Comparison of ENCODE assay signal across 32 mouse cellular contexts in the genomic region with DNA sequence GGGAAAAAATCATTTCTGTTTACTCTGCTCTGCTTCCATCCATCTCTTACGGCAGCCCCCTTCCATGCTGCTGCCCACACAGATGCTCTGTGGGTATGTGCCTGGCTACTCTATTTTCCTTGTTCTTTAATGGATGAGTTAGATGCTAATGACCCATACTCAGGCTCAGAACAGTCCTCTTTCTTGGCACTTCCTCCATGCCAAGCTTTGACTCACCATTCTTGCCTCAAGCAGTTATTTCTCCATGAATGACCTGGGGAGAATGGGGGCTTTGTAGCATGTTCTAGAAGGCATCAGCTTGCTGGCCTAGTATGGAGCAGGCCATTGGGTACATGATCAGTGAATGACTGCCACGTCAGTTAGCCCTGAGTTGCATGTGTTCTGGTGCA.
A peak's percentile ranks its signal among the peaks of the same experiment; 100 is the strongest.
DNase-seq lines count a peak whose midpoint lies in the region; ATAC-seq and TF ChIP-seq lines count a peak whose summit lies in the region.
"Had no signal": no experiment of that assay in that cellular context is flagged by ENCODE, and none has a peak within 500 bp of the region (broad histone marks: within the 10 kb centered on the region; RNA-seq: fewer than 3 reads in every experiment).

No protein-coding gene starts in this region.

- no peaks in the 10 kb centered on the region for H3K36me3 ChIP-seq in forebrain, embryonic 15.5 days
- no peaks in the 10 kb centered on the region for H3K36me3 ChIP-seq in forebrain, embryonic 11.5 days (ENCODE audit: control insufficient read depth, insufficient read depth, low read length)
- H3K36me3 ChIP-seq in hindbrain, postnatal 0 days (ENCODE audit: insufficient read depth, low read length), result no peaks in the 10 kb centered on the region
- no peaks in the 10 kb centered on the region for H3K36me3 ChIP-seq in hindbrain, embryonic 13.5 days
- H3K36me3 ChIP-seq: embryonic facial prominence, embryonic 13.5 days; heart, embryonic 13.5 days; limb, embryonic 10.5 days; limb, embryonic 15.5 days; liver, embryonic 13.5 days; midbrain, embryonic 15.5 days had no signal

- H3K9ac ChIP-seq in forebrain, embryonic 15.5 days (replicated peaks), result no peak overlapping the region
- H3K9ac ChIP-seq in forebrain, embryonic 11.5 days (ENCODE audit: low read length), result no peak overlapping the region
- H3K9ac ChIP-seq in hindbrain, postnatal 0 days (replicated peaks; ENCODE audit: low read length), result no peak overlapping the region
- no peak overlapping the region for H3K9ac ChIP-seq in hindbrain, embryonic 13.5 days
- H3K9ac ChIP-seq: embryonic facial prominence, embryonic 13.5 days; heart, embryonic 13.5 days; limb, embryonic 15.5 days; liver, embryonic 13.5 days; midbrain, embryonic 15.5 days had no signal

- H3K27ac ChIP-seq in forebrain, embryonic 15.5 days (replicated peaks), result no peak overlapping the region
- H3K27ac ChIP-seq in forebrain, embryonic 11.5 days (ENCODE audit: low read depth, low read length), result no peak overlapping the region
- H3K27ac ChIP-seq in hindbrain, postnatal 0 days, result no peak overlapping the region
- no peak overlapping the region for H3K27ac ChIP-seq in hindbrain, embryonic 13.5 days
- H3K27ac ChIP-seq: embryonic facial prominence, embryonic 13.5 days; heart, adult 2 months; heart, embryonic 13.5 days; limb, embryonic 10.5 days; limb, embryonic 15.5 days; liver, embryonic 13.5 days; midbrain, embryonic 15.5 days; stomach, postnatal 0 days had no signal

- H3K4me1 ChIP-seq in forebrain, embryonic 15.5 days, result peaks cover 10% of the 10 kb centered on the region
- H3K4me1 ChIP-seq in forebrain, embryonic 11.5 days (replicated peaks; ENCODE audit: control insufficient read depth, insufficient read depth, low read length), result no peaks in the 10 kb centered on the region; the same call in 1 of the 2 replicates
- peaks cover 7% of the 10 kb centered on the region; the same call in 1 of the 2 replicates for H3K4me1 ChIP-seq in hindbrain, postnatal 0 days (ENCODE audit: insufficient read depth, low read length)
- H3K4me1 ChIP-seq in hindbrain, embryonic 13.5 days (replicated peaks), result peaks cover 10% of the 10 kb centered on the region
- H3K4me1 ChIP-seq: liver, embryonic 13.5 days; megakaryocyte, embryonic 14.5 days had no signal

- WGBS in forebrain, embryonic 15.5 days, result 51% methylated on average over 2 of the region's 2 CpGs
- WGBS in forebrain, embryonic 11.5 days, result 80% methylated on average over 2 of the region's 2 CpGs
- WGBS in hindbrain, postnatal 0 days, result 64% methylated on average over 2 of the region's 2 CpGs
- 83% methylated on average over 2 of the region's 2 CpGs for WGBS in hindbrain, embryonic 13.5 days

- H3K4me2 ChIP-seq in forebrain, embryonic 15.5 days (replicated peaks), result no peak overlapping the region
- no peak overlapping the region for H3K4me2 ChIP-seq in forebrain, embryonic 11.5 days (ENCODE audit: low read depth, low read length, severe bottlenecking)
- H3K4me2 ChIP-seq in hindbrain, postnatal 0 days (ENCODE audit: low read depth, low read length), result no peak overlapping the region
- H3K4me2 ChIP-seq in hindbrain, embryonic 13.5 days, result no peak overlapping the region
- H3K4me2 ChIP-seq: embryonic facial prominence, embryonic 13.5 days; heart, embryonic 13.5 days; limb, embryonic 15.5 days; liver, embryonic 13.5 days; midbrain, embryonic 15.5 days had no signal

- no peak for TF ChIP-seq CTCF in hindbrain, postnatal 0 days (IDR thresholded peaks at IDR 0.05; ENCODE audit: low read depth)

- no peaks in the 10 kb centered on the region for H3K9me3 ChIP-seq in forebrain, embryonic 15.5 days
- H3K9me3 ChIP-seq in forebrain, embryonic 11.5 days (ENCODE audit: control insufficient read depth, low read length), result no peaks in the 10 kb centered on the region
- H3K9me3 ChIP-seq in hindbrain, postnatal 0 days (ENCODE audit: low read length), result no peaks in the 10 kb centered on the region
- H3K9me3 ChIP-seq in hindbrain, embryonic 13.5 days, result no peaks in the 10 kb centered on the region
- H3K9me3 ChIP-seq: embryonic facial prominence, embryonic 13.5 days; heart, embryonic 13.5 days; limb, embryonic 10.5 days; limb, embryonic 15.5 days; liver, embryonic 13.5 days; megakaryocyte, embryonic 14.5 days; midbrain, embryonic 15.5 days had no signal

- no peak for DNase-seq in forebrain, embryonic 11.5 days (ENCODE audit: low spot score)
- no peak for DNase-seq in hindbrain, postnatal 0 days (ENCODE audit: low spot score)
- peak; percentile 62 for DNase-seq in 3T3-L1 (ENCODE audit: low read depth, low spot score)
- DNase-seq in fibroblast of lung, adult 2 months (ENCODE audit: low read depth), result peak; percentile 46
- DNase-seq in kidney, adult 11 months, result no peak
- DNase-seq: adrenal gland, postnatal 10 days; cerebellum, adult 11 months; cerebellum, adult 9-11 months; gastrocnemius, postnatal 25 days; heart, adult 2 months; heart, postnatal 10 days; kidney, adult 9 months; kidney, postnatal 10 days; layer of hippocampus, postnatal 36 days; liver, embryonic 13.5 days; lung, adult 18-20 months; lung, postnatal 4 days; right cerebral cortex, postnatal 4 days; thymus, adult 18-20 months; thymus, postnatal 25 days had no signal

- no peaks in the 10 kb centered on the region for H3K27me3 ChIP-seq in forebrain, embryonic 15.5 days
- no peaks in the 10 kb centered on the region for H3K27me3 ChIP-seq in forebrain, embryonic 11.5 days (ENCODE audit: control insufficient read depth, insufficient read depth, low read length)
- no peaks in the 10 kb centered on the region for H3K27me3 ChIP-seq in hindbrain, postnatal 0 days (ENCODE audit: insufficient read depth, low read length)
- no peaks in the 10 kb centered on the region for H3K27me3 ChIP-seq in hindbrain, embryonic 13.5 days
- H3K27me3 ChIP-seq: limb, embryonic 15.5 days; liver, embryonic 13.5 days; megakaryocyte, embryonic 14.5 days; midbrain, embryonic 15.5 days had no signal

- H3K4me3 ChIP-seq in forebrain, embryonic 15.5 days, result no peak overlapping the region
- no peak overlapping the region for H3K4me3 ChIP-seq in forebrain, embryonic 11.5 days (ENCODE audit: low read depth, low read length)
- H3K4me3 ChIP-seq in hindbrain, postnatal 0 days (ENCODE audit: low read length), result no peak overlapping the region
- H3K4me3 ChIP-seq in hindbrain, embryonic 13.5 days, result no peak overlapping the region
- H3K4me3 ChIP-seq: embryonic facial prominence, embryonic 13.5 days; heart, adult 2 months; heart, embryonic 13.5 days; limb, embryonic 10.5 days; limb, embryonic 15.5 days; liver, embryonic 13.5 days; megakaryocyte, embryonic 14.5 days; midbrain, embryonic 15.5 days had no signal

- peak; percentile 44; the same call in 1 of the 2 replicates for ATAC-seq in forebrain, embryonic 15.5 days (replicated peaks)
- no peak for ATAC-seq in forebrain, embryonic 11.5 days (replicated peaks; ENCODE audit: low FRiP score)
- peak; percentile 40; the same call in 1 of the 2 replicates for ATAC-seq in hindbrain, postnatal 0 days
- ATAC-seq in hindbrain, embryonic 13.5 days (ENCODE audit: low FRiP score), result no peak
- ATAC-seq: CD4-positive, CD25-positive, alpha-beta regulatory T cell, adult 4 months; intestine, embryonic 16.5 days; lung, postnatal 0 days; midbrain, embryonic 15.5 days had no signal

Comparison
In these comparisons a context has a peak if more than half of its experiments do, and no peak if none do; other contexts are left out.
1. ATAC-seq: peak in forebrain, embryonic 15.5 days (single experiment) and hindbrain, postnatal 0 days (single experiment); none in forebrain, embryonic 11.5 days (single experiment) and hindbrain, embryonic 13.5 days (single experiment).
2. DNase-seq: peak in 3T3-L1 (single experiment) and fibroblast of lung, adult 2 months (single experiment); none in forebrain, embryonic 11.5 days (single experiment), hindbrain, postnatal 0 days (single experiment) and kidney, adult 11 months (single experiment).